Mouse (Mus musculus): Measurements from ENCODE around the gene Catsperz. TPM values are rescaled to one million over a fixed set of nuclear protein-coding genes. Genes with fewer than 3 reads are reported as not detected.

The Catsperz gene
- polyA plus RNA-seq, 1 experiment from 2014 or later: 2.0 TPM

- Histone ChIP-seq H3K9ac (no peak overlapping the region), H3K4me1 (no peaks in the 10 kb centered on the region), H3K27me3 (replicated peaks) (no peaks in the 10 kb centered on the region), H3K36me3 (no peaks in the 10 kb centered on the region), H3K27ac (no peak overlapping the region), H3K4me3 (no peak overlapping the region), H3K4me2 (replicated peaks) (no peak overlapping the region), H3K9me3 (peaks cover 5% of the 10 kb centered on the region)
- no peak for ATAC-seq (ENCODE audit: low FRiP score, low read depth)
These were observed 48.4 kb downstream of the Catsperz start for GRCm38 (mm10) chr19:6876799-6877198.

DNA sequence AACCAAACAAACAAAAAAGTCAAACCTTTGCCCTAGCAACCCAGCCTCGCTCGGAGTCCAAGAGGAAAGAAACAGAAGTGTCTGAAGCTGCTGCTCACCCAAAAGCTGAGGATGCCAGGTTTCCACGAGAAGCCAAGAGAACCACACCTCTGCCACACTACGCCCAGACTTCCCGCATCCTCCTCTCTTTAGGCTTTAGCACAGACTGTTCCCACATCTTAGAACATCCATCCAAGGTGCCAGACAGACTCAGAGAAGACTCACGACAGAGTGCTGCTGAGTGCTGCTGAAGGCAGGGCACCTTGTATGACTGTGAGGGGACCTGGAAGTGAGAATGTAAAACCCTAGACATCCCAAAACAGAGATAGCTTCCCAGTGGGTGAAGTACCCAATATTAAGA is 49.3 kb downstream of the Catsperz start:
- no peaks in the 10 kb centered on the region for H3K4me1 ChIP-seq
- ATAC-seq (ENCODE audit: low FRiP score, low read depth): no peak
- WGBS: 89% methylated on average over 6 of the region's 6 CpGs
- no peaks in the 10 kb centered on the region for H3K27me3 ChIP-seq (replicated peaks)
- peaks cover 4% of the 10 kb centered on the region for H3K9me3 ChIP-seq
- no peaks in the 10 kb centered on the region for H3K36me3 ChIP-seq
- no peak overlapping the region for H3K9ac ChIP-seq
- no peak overlapping the region for H3K4me2 ChIP-seq (replicated peaks)
- no peak overlapping the region for H3K4me3 ChIP-seq
- H3K27ac ChIP-seq: no peak overlapping the region

GRCm38 (mm10) chr19:6874257-6874656 is 50.9 kb downstream of the Catsperz start:
- WGBS: 78% methylated on average over 1 of the region's 1 CpGs
- no peak for ATAC-seq (ENCODE audit: low FRiP score, low read depth)
- H3K27ac ChIP-seq: no peak overlapping the region
- H3K9me3 ChIP-seq: no peaks in the 10 kb centered on the region
- H3K4me2 ChIP-seq (replicated peaks): no peak overlapping the region
- H3K27me3 ChIP-seq (replicated peaks): no peaks in the 10 kb centered on the region
- H3K4me1 ChIP-seq: no peaks in the 10 kb centered on the region
- no peak overlapping the region for H3K9ac ChIP-seq
- H3K36me3 ChIP-seq: no peaks in the 10 kb centered on the region
- H3K4me3 ChIP-seq: no peak overlapping the region

GRCm38 (mm10) chr19:6872701-6873100 is 52.5 kb downstream of the Catsperz start:
- Histone ChIP-seq H3K4me3 (no peak overlapping the region), H3K4me2 (replicated peaks) (no peak overlapping the region), H3K27me3 (replicated peaks) (no peaks in the 10 kb centered on the region), H3K27ac (no peak overlapping the region), H3K9me3 (no peaks in the 10 kb centered on the region), H3K9ac (no peak overlapping the region), H3K36me3 (no peaks in the 10 kb centered on the region), H3K4me1 (no peaks in the 10 kb centered on the region)
- 85% methylated on average over 3 of the region's 3 CpGs for WGBS
- no peak for ATAC-seq (ENCODE audit: low FRiP score, low read depth)

Small RNA genes within 50 kb of the gene (microRNA-seq; reads per million reads assigned to microRNA genes)
- gene Mir6990: 1.5 reads per million

Other genes with a start within 250 kb of the Catsperz start
- 8.5 and 9.3 TPM in 2 replicates for gene Rps6ka4, start 84.7 kb downstream of the Catsperz start, polyA plus RNA-seq (2016; fragmentation: Nextera tagmentation; extraction: Ambion mirVana)
- 0.59 and 1.6 TPM in 2 replicates for gene Ccdc88b, start 67.2 kb downstream of the Catsperz start, polyA plus RNA-seq (2016; fragmentation: Nextera tagmentation; extraction: Ambion mirVana)
- gene Trmt112, start 15.7 kb downstream of the Catsperz start, polyA plus RNA-seq (2016; fragmentation: Nextera tagmentation; extraction: Ambion mirVana): 123 and 125 TPM in 2 replicates
- gene Prdx5, start 15.3 kb downstream of the Catsperz start, polyA plus RNA-seq (2016; fragmentation: Nextera tagmentation; extraction: Ambion mirVana): 198 and 214 TPM in 2 replicates
- 17.5 and 20.4 TPM in 2 replicates for gene Esrra, start 3.6 kb downstream of the Catsperz start, polyA plus RNA-seq (2016; fragmentation: Nextera tagmentation; extraction: Ambion mirVana)
- gene Kcnk4, start 9.1 kb upstream of the Catsperz start, polyA plus RNA-seq (2016; fragmentation: Nextera tagmentation; extraction: Ambion mirVana): 0.50 and 1.1 TPM in 2 replicates
- gene Bad, start 16.5 kb upstream of the Catsperz start, polyA plus RNA-seq (2016; fragmentation: Nextera tagmentation; extraction: Ambion mirVana): 71.9 and 73.8 TPM in 2 replicates
- 43.9 and 45.6 TPM in 2 replicates for gene Gpr137, start 17.1 kb upstream of the Catsperz start, polyA plus RNA-seq (2016; fragmentation: Nextera tagmentation; extraction: Ambion mirVana)
- gene Ppp1r14b, start 49.6 kb upstream of the Catsperz start, polyA plus RNA-seq (2016; fragmentation: Nextera tagmentation; extraction: Ambion mirVana): 324 and 325 TPM in 2 replicates
- 25.7 and 33.4 TPM in 2 replicates for gene Plcb3, start 51.1 kb upstream of the Catsperz start, polyA plus RNA-seq (2016; fragmentation: Nextera tagmentation; extraction: Ambion mirVana)
- 90.2 and 93.0 TPM in 2 replicates for gene Fkbp2, start 55.1 kb upstream of the Catsperz start, polyA plus RNA-seq (2016; fragmentation: Nextera tagmentation; extraction: Ambion mirVana)
- gene Vegfb, start 62.3 kb upstream of the Catsperz start, polyA plus RNA-seq (2016; fragmentation: Nextera tagmentation; extraction: Ambion mirVana): 33.7 and 37.8 TPM in 2 replicates
- gene Dnajc4, start 67.2 kb upstream of the Catsperz start, polyA plus RNA-seq (2016; fragmentation: Nextera tagmentation; extraction: Ambion mirVana): 22.0 and 22.9 TPM in 2 replicates
- 19.5 and 25.2 TPM in 2 replicates for gene Nudt22, start 70.7 kb upstream of the Catsperz start, polyA plus RNA-seq (2016; fragmentation: Nextera tagmentation; extraction: Ambion mirVana)
- 12.7 and 13.7 TPM in 2 replicates for gene Trpt1, start 70.8 kb upstream of the Catsperz start, polyA plus RNA-seq (2016; fragmentation: Nextera tagmentation; extraction: Ambion mirVana)
- gene Fermt3, start 94.1 kb upstream of the Catsperz start, polyA plus RNA-seq (2016; fragmentation: Nextera tagmentation; extraction: Ambion mirVana): 6.5 and 6.9 TPM in 2 replicates
- 278 and 294 TPM in 2 replicates for gene Stip1, start 114.6 kb upstream of the Catsperz start, polyA plus RNA-seq (2016; fragmentation: Nextera tagmentation; extraction: Ambion mirVana)
- 3.4 and 5.2 TPM in 2 replicates for gene Macrod1, start 131.4 kb upstream of the Catsperz start, polyA plus RNA-seq (2016; fragmentation: Nextera tagmentation; extraction: Ambion mirVana)
- 7.0 and 9.9 TPM in 2 replicates for gene Flrt1, start 180.3 kb upstream of the Catsperz start, polyA plus RNA-seq (2016; fragmentation: Nextera tagmentation; extraction: Ambion mirVana)

Measured in neural tube, embryonic 12.5 days (tissue).